Mouse (Mus musculus) gastrocnemius, postnatal 10 days (tissue): ENCODE results near the gene Notch4. TPM values are rescaled to one million over a fixed set of nuclear protein-coding genes. Genes with fewer than 3 reads are reported as not detected.

ENCODE experiments used
- DNase-seq: peaks from one replicate; pipeline ENCODE4 v3.0.0; 2021; ENCODE audit warnings: mixed read lengths
- total RNA-seq, 2 experiments: library from RNA; stranded (reverse); gene quantifications; 2 replicates each; pipeline ENCODE4 v1.2.3; 2021

Gene Notch4
- total RNA-seq, 2 experiments from 2014 or later: 14.4 to 22.2 TPM

- no peak for DNase-seq
Observed at GRCm38 (mm10) chr17:34571875-34572274, 7.8 kb downstream of the Notch4 start.

- DNase-seq: no peak
Observed at GRCm38 (mm10) chr17:34572361-34572760, 8.3 kb downstream of the Notch4 start.

GRCm38 (mm10) chr17:34576577-34576976 is 12.5 kb downstream of the Notch4 start:
- DNase-seq: no peak

DNA sequence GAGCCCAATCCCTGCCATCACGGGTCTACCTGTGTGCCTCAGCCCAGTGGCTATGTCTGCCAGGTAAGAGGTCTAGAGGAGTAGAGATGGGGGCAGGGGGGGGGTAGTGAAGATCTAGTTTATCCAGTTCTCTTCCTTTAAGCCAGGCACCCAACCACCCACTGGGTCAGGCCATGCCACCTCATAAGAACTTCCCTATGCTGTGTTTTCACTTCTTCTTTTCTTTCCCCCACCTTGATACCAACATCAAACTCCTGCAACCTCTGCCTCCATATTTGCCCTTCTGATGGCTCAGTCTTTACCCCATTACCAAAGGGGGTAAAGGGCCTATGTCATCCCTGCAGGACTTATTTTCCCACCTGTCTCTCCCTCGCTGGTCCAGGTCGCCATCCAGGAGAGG is 14.0 kb downstream of the Notch4 start:
- DNase-seq: no peak

DNA sequence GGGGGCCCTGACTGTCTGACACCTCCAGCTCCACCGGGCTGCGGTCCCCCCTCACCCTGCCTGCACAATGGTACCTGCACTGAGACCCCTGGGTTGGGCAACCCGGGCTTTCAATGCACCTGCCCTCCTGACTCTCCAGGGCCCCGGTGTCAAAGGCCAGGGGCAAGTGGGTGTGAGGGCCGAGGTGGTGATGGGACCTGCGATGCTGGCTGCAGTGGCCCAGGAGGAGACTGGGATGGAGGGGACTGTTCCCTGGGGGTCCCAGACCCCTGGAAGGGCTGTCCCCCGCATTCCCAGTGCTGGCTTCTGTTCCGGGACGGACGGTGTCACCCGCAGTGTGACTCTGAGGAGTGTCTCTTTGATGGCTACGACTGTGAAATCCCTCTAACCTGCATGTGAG is 18.5 kb downstream of the Notch4 start:
- no peak for DNase-seq

- no peak for DNase-seq
Observed at GRCm38 (mm10) chr17:34583397-34583796, 19.3 kb downstream of the Notch4 start.

GRCm38 (mm10) chr17:34583819-34584218 is 19.8 kb downstream of the Notch4 start:
- DNase-seq: no peak

- no peak for DNase-seq
Observed at GRCm38 (mm10) chr17:34585121-34585520, 21.1 kb downstream of the Notch4 start.

- no peak for DNase-seq
Observed at GRCm38 (mm10) chr17:34585877-34586771, 22.1 kb downstream of the Notch4 start.

DNA sequence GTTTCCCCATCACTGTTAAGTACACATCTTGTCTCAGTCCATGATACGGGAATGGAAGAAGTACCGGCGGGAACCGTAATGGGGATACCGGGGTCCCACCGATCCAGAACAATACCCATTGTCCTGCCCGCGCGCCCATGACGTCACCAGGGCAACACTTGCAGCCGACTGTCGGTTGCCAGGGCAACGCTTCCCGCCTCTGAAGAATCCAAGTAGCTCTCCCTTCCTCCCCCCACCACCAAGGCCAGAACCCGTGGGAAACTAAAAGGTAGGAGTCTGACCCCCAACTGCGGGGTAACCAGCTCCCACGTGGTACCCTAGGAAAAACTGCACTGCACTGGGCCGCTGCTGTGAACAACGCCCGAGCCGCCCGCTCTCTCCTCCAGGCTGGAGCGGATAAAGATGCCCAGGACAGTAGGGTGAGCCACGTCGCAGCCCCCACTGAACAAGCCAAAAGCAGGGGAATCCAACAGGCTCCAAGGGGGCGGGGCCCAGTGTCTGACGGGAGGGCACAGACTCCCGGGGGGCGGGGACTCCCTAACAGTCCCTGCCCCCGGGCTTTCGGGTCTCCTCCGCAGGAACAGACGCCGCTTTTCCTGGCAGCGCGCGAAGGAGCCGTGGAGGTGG is 22.8 kb downstream of the Notch4 start:
- DNase-seq: peak; percentile 90

DNA sequence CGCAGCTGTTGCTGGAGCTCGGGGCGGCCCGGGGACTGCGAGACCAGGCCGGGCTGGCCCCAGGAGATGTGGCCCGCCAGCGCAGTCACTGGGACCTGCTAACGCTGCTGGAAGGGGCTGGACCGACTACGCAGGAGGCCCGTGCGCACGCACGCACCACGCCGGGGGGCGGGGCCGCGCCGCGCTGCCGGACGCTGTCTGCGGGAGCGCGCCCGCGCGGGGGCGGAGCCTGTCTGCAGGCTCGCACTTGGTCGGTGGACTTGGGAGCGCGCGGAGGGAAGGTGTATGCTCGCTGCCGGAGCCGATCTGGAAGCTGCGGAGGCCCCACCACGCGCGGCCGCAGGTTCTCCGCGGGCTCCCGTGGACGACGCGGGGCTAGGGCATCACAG is 23.3 kb downstream of the Notch4 start:
- DNase-seq: peak; percentile 98

DNA sequence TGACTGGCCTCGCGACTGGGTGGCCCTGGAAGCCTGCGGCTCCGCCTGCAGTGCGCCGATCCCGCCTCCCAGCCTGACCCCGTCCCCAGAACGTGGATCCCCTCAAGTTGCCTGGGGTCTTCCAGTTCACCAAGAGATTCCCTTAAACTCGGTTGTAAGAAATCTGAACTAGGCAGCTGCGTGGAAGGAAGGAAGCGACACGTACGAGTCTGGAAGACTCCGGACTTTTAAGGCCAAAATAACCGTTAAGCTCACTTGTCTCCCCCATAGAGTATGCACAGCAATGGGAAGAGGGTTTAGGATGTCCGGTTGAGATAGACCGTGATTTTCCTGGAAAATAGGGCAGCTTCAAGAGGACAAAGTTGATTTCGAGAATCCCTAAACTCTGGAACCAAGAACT is 23.7 kb downstream of the Notch4 start:
- DNase-seq: no peak

DNA sequence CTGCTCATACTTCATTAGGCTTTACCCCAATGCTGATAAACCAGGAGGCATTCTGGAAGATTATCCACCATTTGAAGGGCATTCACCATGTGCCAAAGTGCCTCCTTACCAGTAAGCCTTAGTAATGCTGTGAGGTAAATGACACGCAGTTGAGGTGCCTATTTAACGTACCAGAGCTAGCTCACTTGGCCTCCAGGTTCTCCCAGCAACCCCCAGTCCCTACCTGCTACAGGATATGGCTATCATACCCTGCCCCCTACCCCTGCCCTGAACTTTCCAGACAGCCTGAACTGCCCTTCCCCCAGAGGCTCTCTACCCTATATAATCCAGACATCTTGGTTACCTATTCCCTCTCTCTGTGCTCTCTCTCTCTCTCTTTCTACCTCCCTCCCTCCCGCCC is 24.7 kb downstream of the Notch4 start:
- no peak for DNase-seq

- DNase-seq: no peak
Observed at GRCm38 (mm10) chr17:34589206-34589605, 25.1 kb downstream of the Notch4 start.

- peak; percentile 65 for DNase-seq
Observed at GRCm38 (mm10) chr17:34589681-34590101, 25.6 kb downstream of the Notch4 start, which contains the start of gene Gpsm3. Gene Gpsm3, plus strand, starts transcription at chr17:34589806.

- no peak for DNase-seq
Observed at GRCm38 (mm10) chr17:34590154-34590987, 26.3 kb downstream of the Notch4 start.

DNA sequence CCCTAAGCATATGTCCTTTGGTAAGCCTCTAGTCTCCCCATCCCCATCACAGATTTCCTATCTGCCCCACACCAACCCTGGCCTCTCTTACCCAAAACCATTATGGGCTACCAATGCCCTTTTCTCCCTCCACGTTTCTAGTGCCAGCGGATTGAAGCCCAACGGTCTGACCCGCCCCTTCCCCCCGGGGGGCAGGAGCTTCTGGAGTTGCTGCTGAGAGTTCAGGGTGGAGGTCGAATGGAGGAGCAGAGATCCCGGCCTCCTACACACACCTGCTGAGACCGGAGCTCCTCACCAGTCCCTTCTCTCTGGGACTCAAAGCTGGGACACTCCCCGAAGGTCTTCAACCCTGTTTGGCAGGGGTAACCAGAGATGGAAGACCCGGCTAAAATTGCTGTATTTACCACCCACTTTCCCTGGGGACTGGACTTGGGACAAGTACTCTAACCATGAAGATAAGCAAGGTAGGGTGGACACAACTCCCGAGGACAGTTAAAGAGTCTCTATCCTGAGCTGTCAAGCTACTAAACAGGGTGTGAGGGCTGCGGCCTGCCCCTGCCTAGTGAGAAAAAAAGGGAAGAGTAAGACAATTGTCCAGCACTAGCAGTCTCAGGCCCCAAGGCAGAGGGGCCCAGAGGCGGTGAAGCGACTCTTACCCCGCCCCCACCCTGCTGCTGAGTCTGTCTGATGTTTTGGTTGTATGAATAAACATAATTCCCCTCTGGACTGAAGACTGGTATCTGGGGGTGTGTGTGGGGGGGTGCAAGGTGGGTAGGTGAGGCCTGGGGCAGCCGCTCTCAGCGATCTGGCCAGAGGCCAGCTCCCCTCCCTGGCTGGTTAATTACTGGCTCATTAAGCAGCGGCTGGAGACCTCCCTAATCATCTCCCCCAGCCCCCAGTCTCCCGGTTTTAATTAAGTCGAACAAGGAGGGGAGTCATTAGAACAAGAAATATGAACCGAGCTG is 27.2 kb downstream of the Notch4 start, which contains the start of gene Pbx2:
Pbx2 (plus strand) TSS at position 238 of the 965 bp plus-strand sequence.
- no peak for DNase-seq

GRCm38 (mm10) chr17:34591994-34592375 is 27.9 kb downstream of the Notch4 start:
- DNase-seq: peak; percentile 94

DNA sequence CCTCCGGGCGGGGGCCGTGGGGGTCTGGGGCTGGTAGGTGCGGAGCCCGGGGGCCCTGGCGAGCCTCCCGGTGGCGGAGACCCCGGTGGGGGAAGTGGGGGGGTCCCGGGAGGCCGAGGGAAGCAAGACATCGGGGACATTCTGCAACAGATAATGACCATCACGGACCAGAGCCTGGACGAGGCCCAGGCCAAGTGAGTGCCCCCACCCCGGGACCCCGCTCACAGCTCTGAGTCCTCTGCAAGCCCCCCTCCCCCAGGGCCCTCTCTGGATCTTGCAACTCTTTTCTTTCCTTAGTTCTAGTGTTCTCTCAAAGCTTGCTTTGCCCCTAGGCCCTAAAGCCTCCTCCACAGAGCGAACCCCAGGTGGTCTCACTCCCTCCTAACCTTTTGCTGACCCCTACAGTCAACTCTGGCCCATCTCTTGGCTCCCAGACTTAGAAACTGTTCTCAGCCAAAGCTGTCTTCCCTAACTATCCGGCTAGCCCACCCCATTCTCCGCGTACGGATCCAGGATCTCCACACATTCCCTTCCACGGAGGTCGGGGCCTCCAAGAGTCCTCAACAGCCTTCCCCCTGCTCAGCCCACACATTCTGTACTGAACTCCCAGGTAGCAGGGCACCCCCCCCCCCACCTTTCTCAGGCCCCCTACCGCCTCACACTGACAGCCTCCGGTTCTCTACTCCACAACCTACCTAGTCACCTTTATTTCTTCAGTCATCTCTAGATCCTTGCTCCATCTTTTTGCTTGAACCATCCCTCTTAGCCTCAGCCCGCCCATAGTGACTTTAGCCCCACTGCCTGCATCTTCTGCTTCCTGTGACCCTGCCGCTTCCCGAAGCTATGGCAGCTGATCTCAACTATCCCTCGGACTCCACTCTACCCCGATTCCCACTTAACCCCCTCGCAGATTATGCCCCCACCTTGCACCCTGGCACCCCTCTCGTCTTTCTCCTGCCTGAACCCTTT is 28.8 kb downstream of the Notch4 start:
- DNase-seq: peak; percentile 39
